Mouse (Mus musculus): ENCODE results near the gene Tmem130. TPM values are rescaled to one million over a fixed set of nuclear protein-coding genes. Genes with fewer than 3 reads are reported as not detected.
"Not testable (repeated sequence)": the region's sequence is repeated elsewhere in the genome, so short reads cannot be mapped to it uniquely, and the experiment has no call there.

Gene Tmem130
- polyA plus RNA-seq, 1 experiment from 2014 or later = 338 TPM

DNA sequence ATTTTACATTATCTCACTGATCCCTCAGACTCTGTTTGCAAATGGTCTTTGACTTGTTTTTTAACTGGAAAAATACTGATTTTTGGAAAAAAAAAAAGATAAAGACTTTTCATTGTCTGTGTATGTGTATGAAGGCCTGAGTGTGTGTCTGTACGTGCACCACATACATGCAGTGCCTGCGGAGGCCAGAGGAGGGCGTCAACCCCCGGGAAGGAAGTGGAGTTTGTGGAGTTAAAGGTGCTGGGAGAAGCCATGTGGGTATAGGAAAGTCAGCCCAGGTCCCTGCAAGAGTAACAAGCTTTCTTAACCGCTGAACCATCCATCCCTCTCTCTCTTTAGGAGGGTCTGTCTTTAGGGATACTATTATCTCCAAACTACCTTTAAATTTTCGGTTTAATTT is 11.6 kb upstream of the Tmem130 start:
- WGBS = 94% methylated on average over 6 of the region's 6 CpGs
- no peak overlapping the region for H3K4me3 ChIP-seq (replicated peaks; ENCODE audit: low read length)
- no peak overlapping the region for H3K4me2 ChIP-seq (replicated peaks)
- no peaks in the 10 kb centered on the region for H3K9me3 ChIP-seq (ENCODE audit: control insufficient read depth, low read length)
- peaks cover 74% of the 10 kb centered on the region for H3K36me3 ChIP-seq (replicated peaks; ENCODE audit: control insufficient read depth, insufficient read depth)
- ATAC-seq (ENCODE audit: low FRiP score) (no peak), DNase-seq (ENCODE audit: low spot score) (no peak)
- no peak overlapping the region for H3K9ac ChIP-seq
- H3K27me3 ChIP-seq (ENCODE audit: control insufficient read depth, insufficient read depth, low read length) = no peaks in the 10 kb centered on the region
- H3K4me1 ChIP-seq (replicated peaks; ENCODE audit: control insufficient read depth, insufficient read depth, low read length) = peaks cover 11% of the 10 kb centered on the region
- no peak overlapping the region for H3K27ac ChIP-seq

DNA sequence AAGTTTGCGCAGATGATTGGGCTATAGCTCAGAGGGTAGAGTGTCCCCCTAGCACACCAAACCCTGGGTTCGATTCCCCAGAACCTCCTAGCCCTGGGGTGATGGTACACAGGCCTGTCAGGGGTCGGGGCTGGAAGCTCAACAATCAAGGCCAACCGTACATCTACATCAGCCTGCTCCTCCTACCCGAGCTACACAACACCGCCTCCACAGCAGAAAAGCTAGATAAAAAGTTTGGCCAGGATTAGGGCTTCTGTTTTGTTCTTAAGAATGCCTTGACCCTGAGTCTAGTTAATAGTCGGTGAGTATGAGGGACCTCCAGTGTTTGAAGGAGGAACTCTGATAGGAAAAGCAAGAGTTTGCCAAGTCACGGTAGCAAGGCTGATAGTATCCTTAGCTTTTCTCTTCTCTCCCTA is 7.5 kb upstream of the Tmem130 start:
- 0 out of 2 replicates have a peak, but pooled peaks have one; percentile 6 for ATAC-seq (ENCODE audit: low FRiP score)
- no peak for DNase-seq (ENCODE audit: low spot score)
- Histone ChIP-seq H3K27ac (peak overlapping the region; percentile 96), H3K4me2 (replicated peaks) (peak overlapping the region; percentile 80), H3K27me3 (ENCODE audit: control insufficient read depth, insufficient read depth, low read length) (no peaks in the 10 kb centered on the region), H3K9me3 (ENCODE audit: control insufficient read depth, low read length) (no peaks in the 10 kb centered on the region), H3K36me3 (replicated peaks; ENCODE audit: control insufficient read depth, insufficient read depth) (peaks cover 34% of the 10 kb centered on the region), H3K4me1 (replicated peaks; ENCODE audit: control insufficient read depth, insufficient read depth, low read length) (peaks cover 11% of the 10 kb centered on the region), H3K4me3 (replicated peaks; ENCODE audit: low read length) (peak overlapping the region; percentile 60), H3K9ac (peak overlapping the region; percentile 80)
- WGBS = 32% methylated on average over 8 of the region's 8 CpGs

DNA sequence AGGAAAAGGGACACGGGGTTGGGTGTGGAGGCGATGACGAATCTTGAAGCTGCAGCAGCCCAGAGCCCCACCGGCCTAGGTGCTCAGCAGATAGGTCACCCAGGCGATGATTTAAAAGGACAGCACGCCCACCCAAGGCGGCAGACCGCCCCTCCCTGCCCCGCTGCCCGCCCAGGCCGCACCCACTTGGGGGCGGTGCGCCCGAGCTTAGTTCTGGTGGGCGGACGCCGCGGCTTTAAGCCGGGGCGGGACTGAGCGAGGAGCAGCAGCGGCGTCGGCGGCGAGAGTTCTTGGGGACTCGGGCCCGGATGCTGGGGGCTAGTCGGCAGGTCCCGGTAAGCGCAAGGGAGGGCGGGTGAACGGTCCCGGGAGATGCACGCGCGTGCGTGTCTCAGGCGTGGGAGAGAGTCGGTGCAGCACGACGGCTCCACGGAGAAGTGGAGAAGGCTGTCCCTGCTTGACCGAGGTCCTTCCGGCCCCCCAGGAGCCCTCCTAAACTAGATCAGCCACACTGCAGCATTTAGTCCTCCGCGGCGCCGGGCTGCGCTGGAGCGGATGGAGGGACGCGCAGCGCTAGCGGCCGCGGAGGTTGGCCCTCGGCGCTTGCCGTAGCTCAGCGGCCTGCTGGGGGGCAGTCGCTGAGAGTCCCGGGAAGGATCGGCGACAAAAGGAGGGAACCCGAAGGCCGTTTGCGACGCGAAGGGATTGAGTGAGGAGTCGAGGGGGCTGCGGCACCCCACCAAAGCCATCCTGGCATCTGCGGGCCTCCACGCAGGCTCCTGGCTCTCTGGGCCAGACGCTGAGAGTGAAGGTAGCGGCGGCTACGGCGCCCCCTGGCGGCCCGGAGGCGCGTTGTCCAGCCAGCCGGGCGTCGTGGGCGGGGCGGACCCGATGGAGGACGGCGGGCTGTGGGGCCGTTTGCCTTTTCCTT is 6.6 kb upstream of the Tmem130 start:
- Histone ChIP-seq H3K27me3 (ENCODE audit: control insufficient read depth, insufficient read depth, low read length) (no peaks in the 10 kb centered on the region), H3K4me2 (replicated peaks) (peak overlapping the region; percentile 80), H3K4me3 (replicated peaks; ENCODE audit: low read length) (peak overlapping the region; percentile 60), H3K9ac (peak overlapping the region; percentile 80), H3K36me3 (replicated peaks; ENCODE audit: control insufficient read depth, insufficient read depth) (peaks cover 25% of the 10 kb centered on the region), H3K9me3 (ENCODE audit: control insufficient read depth, low read length) (no peaks in the 10 kb centered on the region), H3K4me1 (replicated peaks; ENCODE audit: control insufficient read depth, insufficient read depth, low read length) (peaks cover 11% of the 10 kb centered on the region), H3K27ac (peak overlapping the region; percentile 96)
- peak; percentile 92 for DNase-seq (ENCODE audit: low spot score)
- peak; percentile 91 for ATAC-seq (ENCODE audit: low FRiP score)
- under 1% methylated on average over 91 of the region's 92 CpGs for WGBS

DNA sequence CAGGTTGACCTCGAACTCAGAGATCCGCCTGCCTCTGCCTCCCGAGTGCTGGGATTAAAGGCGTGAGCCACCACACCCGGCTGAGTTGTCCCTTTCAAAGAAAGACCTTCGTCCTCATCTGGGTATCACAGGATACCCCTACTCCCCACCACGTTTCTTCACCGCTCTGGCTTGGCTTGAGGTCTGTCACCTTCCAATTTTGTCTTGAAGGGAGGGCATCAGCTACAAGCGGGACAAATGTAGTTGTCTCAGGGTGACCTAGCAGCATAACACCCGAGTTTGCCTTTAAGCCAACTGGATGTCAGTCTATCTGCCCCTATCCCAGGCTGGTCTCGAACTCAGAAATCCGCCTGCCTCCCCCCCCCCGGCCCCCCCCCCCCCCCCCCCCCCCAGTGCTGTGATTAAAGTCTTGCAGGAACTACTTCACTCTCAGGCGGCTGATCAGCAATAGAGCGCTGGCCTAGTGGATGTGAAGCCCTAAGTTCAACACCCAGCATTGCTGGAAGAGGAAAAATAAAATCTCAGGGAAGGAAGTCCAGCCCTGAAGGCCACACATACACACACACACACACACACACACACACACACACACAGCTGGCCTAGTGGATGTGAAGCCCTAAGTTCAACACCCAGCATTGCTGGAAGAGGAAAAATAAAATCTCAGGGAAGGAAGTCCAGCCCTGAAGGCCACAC is 5.6 kb upstream of the Tmem130 start, which contains the start of gene Trrap:
TSS of gene Trrap (plus strand) at position 627 of the 693 bp plus-strand sequence.
- Histone ChIP-seq H3K4me1 (replicated peaks; ENCODE audit: control insufficient read depth, insufficient read depth, low read length) (peaks cover 11% of the 10 kb centered on the region), H3K27ac (peak within 1 kb of the TSS; percentile 96), H3K4me2 (replicated peaks) (peak within 1 kb of the TSS; percentile 80), H3K9ac (peak within 1 kb of the TSS; percentile 80), H3K36me3 (replicated peaks; ENCODE audit: control insufficient read depth, insufficient read depth) (peaks cover 18% of the 10 kb centered on the region), H3K4me3 (replicated peaks; ENCODE audit: low read length) (peak within 1 kb of the TSS; percentile 60)
- WGBS = 83% methylated on average over 12 of the region's 15 CpGs
- not testable (repeated sequence) for H3K27me3 ChIP-seq (ENCODE audit: control insufficient read depth, insufficient read depth, low read length); ATAC-seq (ENCODE audit: low FRiP score); DNase-seq (ENCODE audit: low spot score); H3K9me3 ChIP-seq (ENCODE audit: control insufficient read depth, low read length)

DNA sequence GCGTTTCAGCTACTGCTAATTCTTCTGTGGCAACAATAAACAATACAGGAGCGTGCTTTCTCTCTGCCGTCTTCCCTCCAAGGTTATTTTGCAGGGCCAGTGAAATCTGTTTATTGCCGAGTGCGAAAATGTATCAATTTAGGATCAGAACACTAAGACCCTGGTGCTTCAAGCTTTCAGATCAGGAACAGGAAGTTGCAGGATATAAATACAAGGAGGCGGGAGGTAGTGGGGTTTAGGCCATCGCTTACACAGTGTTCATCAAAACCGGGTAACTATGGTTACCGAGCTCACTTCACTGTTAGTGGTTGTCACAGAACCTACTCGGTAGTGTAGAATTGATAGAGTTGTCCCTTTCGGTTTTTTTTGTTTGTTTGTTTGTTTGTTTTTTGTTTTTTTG is 5.0 kb upstream of the Tmem130 start:
- Histone ChIP-seq H3K36me3 (replicated peaks; ENCODE audit: control insufficient read depth, insufficient read depth) (peaks cover 13% of the 10 kb centered on the region; the same call in 1 of the 2 replicates), H3K9me3 (ENCODE audit: control insufficient read depth, low read length) (no peaks in the 10 kb centered on the region), H3K9ac (no peak overlapping the region), H3K27ac (no peak overlapping the region), H3K4me1 (replicated peaks; ENCODE audit: control insufficient read depth, insufficient read depth, low read length) (peaks cover 11% of the 10 kb centered on the region), H3K4me2 (replicated peaks) (no peak overlapping the region), H3K27me3 (ENCODE audit: control insufficient read depth, insufficient read depth, low read length) (no peaks in the 10 kb centered on the region), H3K4me3 (replicated peaks; ENCODE audit: low read length) (no peak overlapping the region)
- DNase-seq (ENCODE audit: low spot score) (no peak), ATAC-seq (ENCODE audit: low FRiP score) (no peak)
- 90% methylated on average over 11 of the region's 11 CpGs for WGBS

DNA sequence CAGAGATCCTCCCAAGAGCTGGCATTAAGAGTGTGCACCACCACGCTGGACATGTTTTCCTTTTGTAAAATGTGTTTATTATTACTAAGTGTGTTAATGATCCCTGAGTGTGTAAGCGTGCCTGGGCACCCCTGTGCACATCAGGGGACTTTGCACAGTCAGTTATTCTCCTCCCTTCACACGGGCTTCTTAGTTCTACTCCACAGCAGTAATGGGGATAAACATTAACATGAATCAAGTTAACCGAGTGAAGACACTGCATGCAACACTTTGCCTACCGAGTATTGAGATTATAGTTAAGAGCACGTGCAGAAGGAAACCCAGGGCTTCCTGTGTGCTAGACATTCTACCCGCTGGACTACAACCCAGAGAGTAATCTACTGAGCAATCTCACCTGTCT is 4.4 kb upstream of the Tmem130 start:
- 83% methylated on average over 7 of the region's 7 CpGs for WGBS
- Histone ChIP-seq H3K4me2 (replicated peaks) (no peak overlapping the region), H3K9me3 (ENCODE audit: control insufficient read depth, low read length) (no peaks in the 10 kb centered on the region), H3K36me3 (replicated peaks; ENCODE audit: control insufficient read depth, insufficient read depth) (peaks cover 7% of the 10 kb centered on the region; the same call in 1 of the 2 replicates), H3K4me3 (replicated peaks; ENCODE audit: low read length) (no peak overlapping the region), H3K27ac (no peak overlapping the region), H3K9ac (no peak overlapping the region), H3K27me3 (ENCODE audit: control insufficient read depth, insufficient read depth, low read length) (no peaks in the 10 kb centered on the region), H3K4me1 (replicated peaks; ENCODE audit: control insufficient read depth, insufficient read depth, low read length) (peaks cover 11% of the 10 kb centered on the region)
- DNase-seq (ENCODE audit: low spot score) = no peak
- no peak for ATAC-seq (ENCODE audit: low FRiP score)

DNA sequence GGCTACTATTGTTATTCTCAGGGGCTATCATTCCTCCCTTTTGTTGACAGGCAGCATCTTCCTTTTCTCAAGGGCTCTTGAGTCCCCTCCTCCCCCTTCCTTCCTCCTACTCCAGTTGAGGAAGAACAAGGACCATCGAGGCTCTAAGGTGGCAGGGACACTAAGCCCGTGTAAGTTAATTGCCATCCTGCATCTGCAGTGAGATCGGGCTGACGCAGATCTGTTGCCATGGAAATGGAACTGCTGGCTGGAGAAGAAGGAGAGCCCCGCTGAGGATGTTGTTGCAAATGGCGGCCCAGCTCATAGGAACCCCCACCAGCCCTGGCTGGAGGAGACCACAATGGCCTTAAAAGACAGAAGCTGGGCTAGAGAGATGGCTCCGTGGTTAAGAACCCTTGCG is 3.2 kb downstream of the Tmem130 start:
- DNase-seq (ENCODE audit: low spot score) (peak; percentile 62), ATAC-seq (ENCODE audit: low FRiP score) (0 out of 2 replicates have a peak, but pooled peaks have one; percentile 18)
- Histone ChIP-seq H3K4me1 (replicated peaks; ENCODE audit: control insufficient read depth, insufficient read depth, low read length) (peaks cover 23% of the 10 kb centered on the region), H3K27ac (peak overlapping the region; percentile 81), H3K27me3 (ENCODE audit: control insufficient read depth, insufficient read depth, low read length) (no peaks in the 10 kb centered on the region), H3K9ac (peak overlapping the region; percentile 18), H3K36me3 (replicated peaks; ENCODE audit: control insufficient read depth, insufficient read depth) (peaks cover 19% of the 10 kb centered on the region), H3K9me3 (ENCODE audit: control insufficient read depth, low read length) (no peaks in the 10 kb centered on the region), H3K4me3 (replicated peaks; ENCODE audit: low read length) (0 out of 2 replicates have a peak overlapping the region, but pooled peaks have one; percentile 5), H3K4me2 (replicated peaks) (peak overlapping the region; percentile 52)
- WGBS = 6% methylated on average over 8 of the region's 8 CpGs

DNA sequence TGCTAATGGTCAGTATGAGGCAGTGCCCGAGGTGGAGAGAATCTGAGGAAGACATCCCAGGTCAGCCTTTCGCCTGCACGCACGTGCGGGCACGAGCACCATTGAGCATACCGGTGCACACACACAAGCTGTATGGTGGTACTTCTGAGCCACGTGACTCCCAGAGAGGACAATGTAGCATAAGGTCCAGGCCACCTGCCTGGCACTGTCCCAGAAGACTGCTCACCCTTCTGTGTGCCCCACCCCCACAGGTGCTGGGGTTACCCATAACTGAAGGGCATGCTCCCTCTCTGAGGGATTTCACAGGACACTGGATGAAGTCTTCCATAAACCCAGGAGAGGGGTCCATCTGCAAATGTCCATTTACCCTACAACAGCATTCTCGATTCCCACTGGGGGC is 4.2 kb downstream of the Tmem130 start:
- H3K27me3 ChIP-seq (ENCODE audit: control insufficient read depth, insufficient read depth, low read length) = no peaks in the 10 kb centered on the region
- 91% methylated on average over 9 of the region's 9 CpGs for WGBS
- no peak for ATAC-seq (ENCODE audit: low FRiP score)
- no peak overlapping the region for H3K4me2 ChIP-seq (replicated peaks)
- peaks cover 23% of the 10 kb centered on the region for H3K36me3 ChIP-seq (replicated peaks; ENCODE audit: control insufficient read depth, insufficient read depth)
- peaks cover 23% of the 10 kb centered on the region for H3K4me1 ChIP-seq (replicated peaks; ENCODE audit: control insufficient read depth, insufficient read depth, low read length)
- H3K9me3 ChIP-seq (ENCODE audit: control insufficient read depth, low read length) = no peaks in the 10 kb centered on the region
- H3K4me3 ChIP-seq (replicated peaks; ENCODE audit: low read length) = no peak overlapping the region
- H3K27ac ChIP-seq = peak overlapping the region; percentile 81; the same call in 1 of the 2 replicates
- DNase-seq (ENCODE audit: low spot score) = no peak
- no peak overlapping the region for H3K9ac ChIP-seq

DNA sequence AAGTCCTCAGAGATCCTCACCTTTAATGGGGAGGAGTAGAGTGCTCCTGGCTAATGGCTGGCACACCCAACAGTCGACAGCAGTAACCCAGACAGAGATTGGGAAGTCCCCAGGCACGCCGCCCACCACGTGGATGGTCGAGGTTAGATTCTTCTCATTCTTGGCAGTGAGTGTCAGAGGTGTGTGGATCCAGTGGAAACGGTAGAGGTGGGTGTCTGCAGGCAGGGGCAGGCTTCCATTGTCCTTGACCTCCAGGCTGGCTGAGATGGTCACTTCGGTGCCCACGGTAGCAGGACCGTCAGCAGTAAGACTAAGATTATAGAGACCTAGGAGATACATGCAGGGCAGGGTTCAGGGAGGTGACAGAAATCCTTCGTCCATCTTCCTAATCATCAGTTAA is 6.4 kb downstream of the Tmem130 start:
- no peak overlapping the region for H3K9ac ChIP-seq
- H3K9me3 ChIP-seq (ENCODE audit: control insufficient read depth, low read length) = no peaks in the 10 kb centered on the region
- ATAC-seq (ENCODE audit: low FRiP score) (no peak), DNase-seq (ENCODE audit: low spot score) (no peak)
- no peaks in the 10 kb centered on the region for H3K27me3 ChIP-seq (ENCODE audit: control insufficient read depth, insufficient read depth, low read length)
- WGBS = 79% methylated on average over 10 of the region's 10 CpGs
- H3K4me1 ChIP-seq (replicated peaks; ENCODE audit: control insufficient read depth, insufficient read depth, low read length) = peaks cover 23% of the 10 kb centered on the region
- no peak overlapping the region for H3K4me2 ChIP-seq (replicated peaks)
- H3K27ac ChIP-seq = no peak overlapping the region
- peaks cover 42% of the 10 kb centered on the region for H3K36me3 ChIP-seq (replicated peaks; ENCODE audit: control insufficient read depth, insufficient read depth)
- no peak overlapping the region for H3K4me3 ChIP-seq (replicated peaks; ENCODE audit: low read length)
